Mouse (Mus musculus) ovary, postnatal 10 days (tissue): ENCODE data around the gene Ankrd16.
A peak's percentile ranks its signal among the peaks of the same experiment; 100 is the strongest.

Source experiments
- DNase-seq: peaks from one replicate; pipeline ENCODE4 v3.0.0; 2022; ENCODE audit warnings: low spot score

The Ankrd16 gene

GRCm38 (mm10) chr2:11777091-11778068 is at the start of gene Ankrd16, which contains the start of gene Fbh1:
TSS of gene Ankrd16 (plus strand) at chr2:11777876.
TSS of gene Fbh1 (minus strand) at chr2:11777582.
- peak; percentile 100 for DNase-seq

DNA sequence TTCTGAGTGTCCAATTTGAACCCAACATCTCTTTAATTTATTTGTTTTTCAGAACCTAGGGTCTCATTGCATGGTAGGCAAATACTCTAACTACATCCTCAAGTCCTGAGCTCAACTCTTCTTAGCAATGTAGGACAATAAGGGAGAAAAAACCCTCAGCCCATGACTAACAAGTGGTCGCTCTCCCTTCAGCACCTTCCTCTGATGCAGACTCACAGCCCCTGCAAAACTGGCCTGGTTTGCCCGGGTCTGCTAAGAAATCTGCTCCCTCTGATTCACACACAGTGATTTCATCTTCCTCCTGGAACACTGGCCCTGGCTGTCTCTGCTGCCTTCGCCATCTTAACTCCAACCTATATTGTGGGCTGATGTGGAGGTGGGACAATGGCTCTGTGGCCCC is 48.6 kb upstream of the Ankrd16 start:
- DNase-seq, result no peak

GRCm38 (mm10) chr2:11732978-11733377 is 44.7 kb upstream of the Ankrd16 start:
- no peak for DNase-seq

DNA sequence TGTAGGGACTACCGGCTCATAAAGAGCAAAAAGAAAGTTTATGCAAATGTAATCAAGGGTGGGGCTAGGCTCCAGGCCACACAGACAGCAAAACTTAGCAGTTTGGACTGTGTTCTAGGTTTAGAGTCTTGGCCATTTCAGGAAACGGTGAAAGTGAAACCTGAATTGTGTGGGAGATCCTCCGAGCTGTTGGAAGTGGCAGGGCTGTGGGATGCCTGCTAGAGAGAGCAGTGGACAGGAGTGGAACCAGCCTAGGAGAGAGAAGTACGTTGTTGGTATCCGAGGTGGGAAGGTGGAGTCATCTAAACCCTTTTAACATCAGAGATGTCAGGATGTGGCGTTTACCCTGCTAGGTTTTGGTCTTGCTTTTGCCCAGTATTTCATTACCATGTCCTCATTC is 41.8 kb upstream of the Ankrd16 start:
- DNase-seq, result no peak

- DNase-seq, result no peak
These were observed 38.9 kb upstream of the Ankrd16 start for GRCm38 (mm10) chr2:11738794-11739193.

DNA sequence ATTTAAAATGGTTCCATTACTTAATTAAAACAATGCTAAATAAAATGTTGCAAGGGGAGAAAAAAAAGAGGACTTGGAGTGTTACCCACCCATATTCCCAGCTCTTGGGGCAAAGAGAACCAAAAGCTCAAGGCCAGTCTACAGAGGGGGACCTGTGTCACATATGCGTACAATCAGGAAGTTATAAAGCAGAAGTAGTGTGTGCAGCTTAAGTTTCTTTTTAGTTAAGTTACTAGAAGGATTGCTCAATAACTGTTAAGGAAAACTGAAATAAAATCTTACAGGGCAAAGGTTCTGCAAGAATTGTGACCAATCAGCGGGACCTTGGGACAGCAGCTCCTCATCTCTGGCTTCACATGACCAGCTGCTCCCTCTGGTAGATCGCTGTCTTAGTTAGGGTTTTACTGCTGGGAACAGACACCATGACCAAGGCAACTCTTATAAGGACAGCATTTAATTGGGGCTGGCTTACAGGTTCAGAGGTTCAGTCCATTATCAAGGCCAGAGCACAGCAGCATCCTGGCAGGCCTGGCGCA is 38.1 kb upstream of the Ankrd16 start:
- no peak for DNase-seq

DNA sequence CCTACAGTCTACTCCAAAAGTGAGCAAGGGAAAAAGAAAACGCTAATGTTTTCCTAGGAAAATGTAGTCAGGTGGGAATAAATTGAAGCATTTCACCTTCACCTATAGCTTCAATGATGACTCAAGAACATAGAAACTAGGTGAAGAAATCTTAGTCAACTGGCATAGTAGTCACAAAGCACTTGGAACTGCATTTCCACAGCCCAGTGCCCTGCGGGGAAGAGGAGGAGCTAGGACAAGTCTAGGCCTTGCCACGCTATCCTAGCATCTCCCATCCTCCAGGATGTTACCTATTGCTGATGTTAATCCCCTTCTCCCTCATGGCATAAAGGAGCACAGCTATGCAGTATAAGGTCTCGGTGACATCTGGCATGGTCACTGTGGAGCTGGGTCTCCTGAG is 15.1 kb upstream of the Ankrd16 start:
- no peak for DNase-seq

DNA sequence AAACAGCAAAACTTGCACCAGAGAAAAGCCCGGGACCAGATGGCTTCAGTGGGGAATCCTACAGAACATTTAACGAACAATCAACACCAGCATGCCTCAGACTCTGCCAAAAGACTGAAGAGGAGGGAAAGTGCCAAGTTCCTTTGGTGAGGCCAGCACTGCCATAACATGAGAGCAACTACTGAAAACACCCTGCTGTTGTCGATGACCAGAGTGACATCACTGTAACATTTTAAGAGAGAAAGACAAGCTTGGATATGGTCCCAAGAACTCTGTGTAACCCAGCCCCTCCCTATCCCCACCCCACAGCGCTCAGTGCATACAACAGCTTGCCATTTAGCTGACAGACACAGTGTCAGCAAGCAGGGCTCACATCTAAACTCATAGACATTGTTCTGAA is 12.0 kb upstream of the Ankrd16 start:
- DNase-seq, result no peak

GRCm38 (mm10) chr2:11766485-11767160 is 11.1 kb upstream of the Ankrd16 start:
- DNase-seq, result no peak

GRCm38 (mm10) chr2:11767161-11767545 is 10.5 kb upstream of the Ankrd16 start:
- no peak for DNase-seq

DNA sequence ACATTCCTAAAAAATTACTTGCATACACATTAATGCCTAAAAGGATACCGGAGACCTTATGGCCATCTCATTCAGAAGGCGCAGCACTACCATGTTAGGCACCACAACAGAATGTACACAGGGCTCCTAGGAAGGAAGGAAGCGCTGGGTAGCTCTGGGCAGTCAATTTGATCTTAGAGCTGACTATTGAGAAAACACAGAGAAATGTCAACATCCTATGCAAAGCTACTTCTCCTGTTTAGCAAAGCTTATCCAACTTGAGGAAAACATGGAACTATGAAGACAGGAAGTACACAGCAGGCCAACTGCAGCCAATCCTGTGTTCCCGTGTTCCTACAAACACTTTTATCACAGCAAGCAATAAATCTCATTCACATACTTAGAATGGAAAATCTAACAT is 6.0 kb upstream of the Ankrd16 start:
- no peak for DNase-seq

GRCm38 (mm10) chr2:11772401-11772800 is 5.3 kb upstream of the Ankrd16 start:
- DNase-seq, result no peak

GRCm38 (mm10) chr2:11774426-11774825 is 3.2 kb upstream of the Ankrd16 start:
- no peak for DNase-seq

DNA sequence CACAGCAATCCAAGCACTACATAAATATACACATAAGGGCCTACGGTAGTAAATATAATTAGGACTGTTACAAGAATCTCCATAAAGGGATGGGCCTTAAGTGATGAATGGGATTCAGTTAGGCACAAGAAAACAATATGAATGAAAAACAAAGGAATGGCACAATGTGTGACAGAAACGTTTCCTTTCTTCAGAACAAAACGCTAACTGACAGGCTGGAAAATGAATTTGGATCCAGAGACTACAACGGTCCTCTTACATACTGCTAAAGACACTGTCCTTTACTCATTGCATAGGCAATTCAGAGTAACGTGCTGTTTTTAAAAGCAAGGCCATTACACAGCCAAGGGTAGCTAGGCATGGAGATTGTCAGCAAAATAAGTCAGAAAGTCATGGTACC is 2.6 kb upstream of the Ankrd16 start:
- DNase-seq, result no peak

DNA sequence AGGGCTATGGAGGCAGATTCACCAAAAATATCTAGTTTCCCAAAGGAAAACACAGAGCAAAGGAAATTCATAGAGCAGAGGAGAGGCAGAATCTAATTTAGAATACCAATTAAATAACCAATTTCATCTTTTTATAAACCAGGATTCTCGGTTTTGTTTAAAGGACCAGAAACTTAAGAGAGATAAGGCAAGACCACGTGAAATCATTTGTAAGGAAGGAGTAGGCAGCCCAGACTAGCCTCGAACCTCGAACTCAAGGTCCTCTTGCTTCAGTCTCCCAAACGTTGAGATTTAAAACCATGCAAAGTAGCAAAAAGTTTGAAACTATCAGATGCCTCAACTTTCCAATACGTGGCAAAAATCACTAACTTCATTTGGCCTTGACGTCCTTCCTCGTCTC is 1.3 kb upstream of the Ankrd16 start:
- DNase-seq, result no peak

DNA sequence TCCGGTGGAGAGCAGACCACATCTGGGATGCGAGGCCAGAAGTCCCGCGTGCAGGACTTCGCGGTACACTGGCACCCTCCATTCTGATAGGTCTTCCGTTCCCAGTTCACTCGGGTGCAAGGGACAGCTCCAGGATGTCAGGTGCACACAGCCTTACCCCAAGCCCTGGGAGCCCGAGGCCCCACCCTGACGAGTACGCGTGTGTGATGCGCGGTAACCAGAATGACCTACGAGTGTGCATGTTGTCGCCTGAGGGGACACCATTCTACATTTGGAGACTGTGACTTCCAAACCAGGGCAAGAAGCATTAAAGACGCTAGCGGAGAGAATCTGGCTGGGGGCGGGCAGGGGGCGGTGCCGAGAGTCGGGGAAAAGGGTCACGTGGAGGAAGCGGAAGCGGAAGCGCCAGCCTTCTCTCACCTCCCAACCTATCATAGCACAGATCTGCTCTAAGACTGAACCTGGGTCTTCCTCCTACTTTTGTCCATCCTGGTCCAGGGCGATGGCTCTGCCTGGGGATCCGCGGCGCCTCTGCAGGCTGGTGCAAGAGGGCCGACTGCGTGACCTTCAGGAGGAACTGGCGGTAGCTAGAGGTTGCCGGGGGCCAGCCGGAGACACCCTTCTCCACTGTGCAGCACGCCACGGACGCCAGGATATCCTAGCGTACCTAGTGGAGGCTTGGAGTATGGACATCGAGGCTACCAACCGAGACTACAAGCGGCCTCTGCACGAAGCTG is 579 bp downstream of the Ankrd16 start:
- peak; percentile 64 for DNase-seq

- DNase-seq, result no peak
These were observed 6.5 kb downstream of the Ankrd16 start for GRCm38 (mm10) chr2:11784159-11784558.

DNA sequence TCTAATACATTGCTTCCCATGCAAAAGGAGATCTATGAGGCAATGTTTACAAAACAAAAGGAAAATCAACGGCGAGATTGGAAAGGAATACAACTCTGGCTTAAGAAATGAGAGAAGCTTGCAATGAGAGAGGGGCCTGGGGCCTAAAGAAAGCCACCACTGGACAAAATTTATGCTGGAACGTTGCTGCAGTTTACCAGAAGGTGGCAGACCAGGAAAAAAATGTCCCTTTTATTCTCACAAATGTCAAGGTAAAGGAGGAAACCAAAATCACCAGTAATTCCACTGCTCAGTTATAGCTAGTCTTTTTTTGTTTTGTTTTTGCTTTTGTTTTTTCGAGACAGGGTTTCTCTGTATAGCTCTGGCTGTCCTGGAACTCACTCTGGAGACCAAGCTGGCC is 17.0 kb downstream of the Ankrd16 start:
- no peak for DNase-seq

DNA sequence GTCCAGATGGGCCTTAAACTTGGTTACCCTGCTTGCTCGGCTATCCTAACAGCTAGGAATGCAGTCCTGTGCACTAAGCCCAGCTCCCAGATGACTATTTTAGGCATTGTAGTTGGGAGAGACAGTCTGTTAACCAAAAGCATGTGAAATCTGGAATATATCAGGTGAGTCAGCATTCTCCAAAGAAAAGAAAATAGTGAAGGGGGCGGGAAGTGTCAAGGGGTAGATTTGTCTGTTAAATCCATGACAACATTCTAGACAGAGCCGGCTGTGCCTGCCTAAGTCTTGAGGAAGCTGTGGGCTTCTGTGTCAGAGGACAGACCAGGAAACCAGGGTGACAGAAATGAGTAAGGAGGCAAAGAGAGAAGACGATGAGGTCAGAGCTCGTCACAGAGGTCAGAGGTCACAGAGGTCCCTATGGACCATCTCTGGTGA is 20.3 kb downstream of the Ankrd16 start:
- DNase-seq, result no peak

DNA sequence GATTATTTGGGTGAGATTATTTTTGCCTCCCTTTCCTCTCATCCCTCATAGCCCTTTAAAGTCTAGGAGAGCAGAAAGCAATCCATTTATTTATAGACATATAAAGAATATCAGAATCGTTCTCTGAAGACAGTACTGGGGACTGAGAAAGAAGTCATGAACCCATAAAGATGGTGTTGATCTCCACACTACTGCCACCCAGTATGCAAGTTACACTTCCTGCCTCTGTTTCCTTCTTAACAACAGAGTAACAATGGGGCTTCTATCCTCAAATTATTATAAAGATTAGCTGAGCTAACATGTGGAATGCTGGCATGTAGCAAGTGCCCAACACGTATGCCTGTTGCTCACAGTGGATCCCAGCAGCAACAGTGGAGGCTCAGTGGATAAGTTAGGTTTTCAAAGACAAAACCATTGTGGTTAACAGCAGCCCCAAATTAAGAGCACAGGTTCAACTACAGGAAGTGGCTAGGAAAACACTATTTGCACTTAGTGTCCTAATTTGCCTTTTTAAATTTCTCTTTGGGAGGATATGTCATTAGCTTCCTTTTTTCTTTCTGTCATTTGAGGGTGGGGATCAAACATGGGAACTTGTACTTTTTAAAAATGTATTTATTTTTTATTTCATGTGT is 23.7 kb downstream of the Ankrd16 start:
- DNase-seq, result no peak
